Mouse (Mus musculus) liver, embryonic 15.5 days (tissue): ENCODE results near the gene Zfp317. TPM values are rescaled to one million over a fixed set of nuclear protein-coding genes. Genes with fewer than 3 reads are reported as not detected.

Source experiments
- polyA plus RNA-seq: library from polyadenylated mRNA; unstranded; fragments of >200 nt; fragmentation: Nextera tagmentation; extraction: Ambion mirVana; gene quantifications from 2 replicates; pipeline ENCODE4 v1.2.1, GENCODE M21; 2015

The Zfp317 gene
- polyA plus RNA-seq, 1 experiment from 2014 or later, result 7.0 TPM

Other genes with a start within 250 kb of the Zfp317 start
- gene Olfr847, start 243.4 kb upstream of the Zfp317 start, polyA plus RNA-seq, result not detected in 2 replicates
- gene Olfr849, start 181.8 kb upstream of the Zfp317 start, polyA plus RNA-seq, result not detected in 2 replicates
- gene Olfr850, start 143.9 kb upstream of the Zfp317 start, polyA plus RNA-seq, result not detected in 2 replicates
- gene Olfr851, start 128.8 kb upstream of the Zfp317 start, polyA plus RNA-seq, result not detected in 2 replicates
- gene Olfr853, start 81.0 kb upstream of the Zfp317 start, polyA plus RNA-seq, result not detected in 2 replicates
- gene Olfr854, start 54.7 kb upstream of the Zfp317 start, polyA plus RNA-seq, result not detected in 2 replicates
- not detected in 2 replicates for gene Olfr855, start 39.5 kb upstream of the Zfp317 start, polyA plus RNA-seq
- gene Olfr857, start 87.3 kb downstream of the Zfp317 start, polyA plus RNA-seq, result not detected in 2 replicates
- gene Olfr58, start 158.2 kb downstream of the Zfp317 start, polyA plus RNA-seq, result not detected in 2 replicates
- not detected in 2 replicates for gene Olfr859, start 182.8 kb downstream of the Zfp317 start, polyA plus RNA-seq
- not detected in 2 replicates for gene Olfr860, start 227.6 kb downstream of the Zfp317 start, polyA plus RNA-seq